Mouse (Mus musculus): ENCODE results near the gene Awat2. TPM values are rescaled to one million over a fixed set of nuclear protein-coding genes. Genes with fewer than 3 reads are reported as not detected.

Gene Awat2
- polyA plus RNA-seq, 1 experiment from 2014 or later, result 0.53 TPM

MicroRNA genes within 50 kb of the gene (microRNA counts, 519-probe panel; counts per million panel counts)
- 3,332 counts per million, percentile 67 among the panel's probes with 10 or more counts for microRNA mmu-miR-676

Small RNA genes lying within 50 kb of the gene (microRNA-seq; reads per million reads assigned to microRNA genes)
- gene Mir676, result 740 reads per million, percentile 74 among the genes with 10 or more reads in this experiment

Other genes with a start within 250 kb of the Awat2 start
- gene Otud6a, start 13.7 kb downstream of the Awat2 start, polyA plus RNA-seq (2014; fragmentation: Nextera tagmentation; extraction: Ambion mirVana), result not detected in 2 replicates
- gene Igbp1, start 51.6 kb upstream of the Awat2 start, polyA plus RNA-seq (2014; fragmentation: Nextera tagmentation; extraction: Ambion mirVana), result 39.8 and 44.8 TPM in 2 replicates
- not detected in 2 replicates for gene Dgat2l6, start 82.1 kb upstream of the Awat2 start, polyA plus RNA-seq (2014; fragmentation: Nextera tagmentation; extraction: Ambion mirVana)
- gene Awat1, start 129.5 kb upstream of the Awat2 start, polyA plus RNA-seq (2014; fragmentation: Nextera tagmentation; extraction: Ambion mirVana), result not detected in 2 replicates
- not detected in 2 replicates for gene P2ry4, start 152.2 kb upstream of the Awat2 start, polyA plus RNA-seq (2014; fragmentation: Nextera tagmentation; extraction: Ambion mirVana)
- gene Arr3, start 162.8 kb upstream of the Awat2 start, polyA plus RNA-seq (2014; fragmentation: Nextera tagmentation; extraction: Ambion mirVana), result not detected in 2 replicates
- gene Kif4, start 183.0 kb upstream of the Awat2 start, polyA plus RNA-seq (2014; fragmentation: Nextera tagmentation; extraction: Ambion mirVana), result 42.1 and 42.3 TPM in 2 replicates
- gene Pdzd11, start 183.9 kb upstream of the Awat2 start, polyA plus RNA-seq (2014; fragmentation: Nextera tagmentation; extraction: Ambion mirVana), result 130 and 134 TPM in 2 replicates